Mouse (Mus musculus) midbrain, embryonic 14.5 days (tissue): Measurements from ENCODE around the gene Ddost. TPM values are rescaled to one million over a fixed set of nuclear protein-coding genes. Genes with fewer than 3 reads are reported as not detected.
"Not testable (repeated sequence)": the region's sequence is repeated elsewhere in the genome, so short reads cannot be mapped to it uniquely, and the experiment has no call there.

Experiments used
- ATAC-seq: fragments of 200-750 bp; cut with Nextera tagmentation; 2 replicates; pipeline ENCODE4 v1.8.0; 2017; ENCODE audit warnings: moderate number of reproducible peaks, moderate library complexity; ENCODE audit not compliant: low FRiP score, low TSS enrichment
- DNase-seq: peaks from one replicate; pipeline ENCODE4 v3.0.0-alpha.2; 2015
- H3K27ac ChIP-seq: fragments of 300-500 bp; sonication (generic); replicated peaks from 2 replicates; pipeline ENCODE4 v1.5.1; 2014; ENCODE audit warnings: mild to moderate bottlenecking, low read depth, low read length, moderate library complexity
- H3K27me3 ChIP-seq: fragments of 300-500 bp; sonication (generic); 2 replicates; pipeline ENCODE4 v1.6.1; 2014; ENCODE audit warnings: low read length, control low read depth, mixed read lengths; ENCODE audit not compliant: control insufficient read depth, insufficient read depth
- H3K36me3 ChIP-seq: fragments of 300-500 bp; sonication (generic); 2 replicates; pipeline ENCODE4 v1.6.1; 2014; ENCODE audit warnings: low read length, control low read depth; ENCODE audit not compliant: control insufficient read depth, insufficient read depth
- H3K4me1 ChIP-seq: fragments of 300-500 bp; sonication (generic); 2 replicates; pipeline ENCODE4 v1.6.1; 2014; ENCODE audit warnings: mild to moderate bottlenecking, antibody characterized with exemption, low read length, control low read depth; ENCODE audit not compliant: control insufficient read depth, insufficient read depth
- H3K4me2 ChIP-seq: fragments of 300-500 bp; sonication (generic); 2 replicates; pipeline ENCODE4 v1.6.1; 2014; ENCODE audit warnings: mild to moderate bottlenecking, low read length, moderate library complexity
- H3K4me3 ChIP-seq: fragments of 300-500 bp; sonication (generic); replicated peaks from 2 replicates; pipeline ENCODE4 v1.5.1; 2014; ENCODE audit warnings: low read depth, low read length
- H3K9ac ChIP-seq: fragments of 300-500 bp; sonication (generic); replicated peaks from 2 replicates; pipeline ENCODE4 v1.6.1; 2014; ENCODE audit warnings: mild to moderate bottlenecking, low read length, moderate library complexity
- H3K9me3 ChIP-seq: fragments of 300-500 bp; sonication (generic); 2 replicates; pipeline ENCODE4 v1.6.1; 2016; ENCODE audit warnings: low read length, control low read depth, mixed read lengths; ENCODE audit not compliant: control insufficient read depth
- WGBS: fragments of 180-500 bp; shearing (Covaris S2); extraction: QIAGEN DNeasy Blood & Tissue Kit; methylation state at CpG from one replicate; pipeline ENCODE4 v1.1.7; 2014; 5-methylcytosine and 5-hydroxymethylcytosine counted together
- polyA plus RNA-seq: library from polyadenylated mRNA; unstranded; fragments of >200 nt; fragmentation: Nextera tagmentation; extraction: Ambion mirVana; gene quantifications from 2 replicates; pipeline ENCODE4 v1.2.1, GENCODE M21; 2014

Ddost gene
- polyA plus RNA-seq, 1 experiment from 2014 or later = 177 TPM

DNA sequence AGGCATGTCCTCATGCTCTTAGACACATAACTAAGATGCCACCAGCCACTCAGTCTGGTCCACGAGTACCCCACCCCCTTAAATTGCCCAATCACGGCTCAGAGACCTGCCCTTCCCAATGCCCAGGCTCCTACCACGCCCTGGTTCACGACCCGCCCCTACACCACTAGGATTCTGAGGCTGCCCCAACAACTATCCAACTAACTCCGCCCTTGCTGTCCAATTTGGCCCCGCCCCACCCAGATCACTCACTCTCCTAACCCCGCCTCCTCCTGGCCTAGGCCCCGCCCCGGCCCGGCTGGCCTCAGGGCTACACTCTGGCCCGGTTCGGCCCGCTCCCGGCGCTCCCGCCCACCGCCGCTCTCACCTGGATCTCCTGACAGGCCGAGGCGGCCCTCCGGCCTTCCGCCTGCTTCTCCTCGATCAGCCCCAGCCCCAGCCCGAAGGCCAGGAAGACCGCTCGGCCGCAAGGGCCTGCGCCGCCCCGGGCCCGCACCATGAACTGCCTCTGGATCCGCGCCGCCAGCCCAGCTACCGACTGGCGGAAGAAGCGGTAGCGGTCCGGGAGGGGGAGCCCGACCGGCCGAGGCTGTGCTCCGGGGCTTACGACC lies 21.0 kb downstream of the Ddost start:
- under 1% methylated on average over 43 of the region's 45 CpGs for WGBS
- peak overlapping the region; percentile 82 for H3K4me3 ChIP-seq
- peak overlapping the region; percentile 84 for H3K9ac ChIP-seq
- ATAC-seq = peak; percentile 85
- H3K4me1 ChIP-seq = peaks cover 18% of the 10 kb centered on the region
- no peaks in the 10 kb centered on the region for H3K9me3 ChIP-seq
- peak; percentile 86 for DNase-seq
- H3K27ac ChIP-seq = peak overlapping the region; percentile 93
- peaks cover 3% of the 10 kb centered on the region; the same call in 1 of the 2 replicates for H3K36me3 ChIP-seq
- no peaks in the 10 kb centered on the region for H3K27me3 ChIP-seq
- H3K4me2 ChIP-seq = peak overlapping the region; percentile 63

DNA sequence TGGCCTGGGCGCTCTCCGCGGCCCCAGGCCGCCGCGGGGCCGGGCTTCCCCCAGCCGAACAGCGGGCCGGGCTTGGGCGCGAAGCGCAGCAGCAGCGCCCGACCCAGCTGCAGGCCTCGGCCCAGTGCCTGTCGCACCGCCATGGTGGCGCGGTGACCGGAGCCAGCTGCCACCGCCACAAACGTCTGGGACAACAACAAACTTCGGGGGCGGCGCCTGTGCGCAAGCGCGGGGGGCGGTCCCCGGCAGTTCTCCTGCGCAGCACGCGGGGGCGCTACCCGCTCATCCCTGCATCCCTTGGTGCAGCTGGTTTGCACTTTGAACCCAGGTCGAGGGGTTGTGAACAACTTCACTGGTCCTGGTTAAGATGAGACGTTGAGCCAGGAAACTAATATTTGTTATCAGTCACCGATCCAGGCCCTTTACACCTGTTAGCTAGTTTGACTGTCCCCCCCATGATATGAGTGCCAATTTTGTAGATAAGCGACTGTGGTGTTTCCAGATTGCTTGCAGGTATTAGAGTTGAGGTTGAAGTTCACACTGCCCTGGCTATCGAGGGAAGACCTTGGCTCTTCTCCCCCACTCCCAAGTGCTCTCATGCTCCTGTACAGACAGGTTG lies 21.7 kb downstream of the Ddost start, which contains the start of gene Pink1:
Gene Pink1 (minus strand): TSS at position 231 of the 619 bp plus-strand sequence.
- DNase-seq = peak; percentile 92
- peak within 1 kb of the TSS; percentile 84 for H3K9ac ChIP-seq
- H3K9me3 ChIP-seq = no peaks in the 10 kb centered on the region
- H3K4me3 ChIP-seq = peak within 1 kb of the TSS; percentile 82
- peak within 1 kb of the TSS; percentile 63 for H3K4me2 ChIP-seq
- no peaks in the 10 kb centered on the region for H3K27me3 ChIP-seq
- WGBS = 4% methylated on average over 39 of the region's 41 CpGs
- ATAC-seq = peak; percentile 77
- H3K27ac ChIP-seq = peak within 1 kb of the TSS; percentile 93
- no peaks in the 10 kb centered on the region for H3K36me3 ChIP-seq
- H3K4me1 ChIP-seq = peaks cover 18% of the 10 kb centered on the region

DNA sequence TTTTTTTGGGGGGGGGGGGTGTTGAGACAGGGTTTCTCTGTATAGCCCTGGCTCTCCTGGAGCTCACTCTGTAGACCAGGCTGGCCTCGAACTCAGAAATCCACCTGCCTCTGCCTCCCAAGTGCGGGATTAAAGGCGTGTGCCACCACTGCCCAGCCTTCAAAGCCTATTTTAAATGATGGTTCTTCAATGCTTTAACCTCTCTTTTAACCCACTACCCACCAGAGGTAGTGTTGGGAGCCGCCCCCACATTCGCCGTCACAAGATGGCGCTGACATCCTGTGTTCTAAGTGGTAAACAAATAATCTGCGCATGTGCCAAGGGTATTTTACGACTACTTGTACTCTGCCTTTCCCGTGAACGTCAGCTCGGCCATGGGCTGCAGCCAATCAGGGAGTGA lies 22.6 kb downstream of the Ddost start:
- not testable (repeated sequence) for H3K27ac ChIP-seq, H3K36me3 ChIP-seq, H3K4me3 ChIP-seq, H3K27me3 ChIP-seq, H3K9ac ChIP-seq, H3K4me2 ChIP-seq, ATAC-seq, H3K9me3 ChIP-seq
- peak; percentile 41 for DNase-seq
- whole genome bisulfite sequencing = 62% methylated on average over 8 of the region's 12 CpGs
- H3K4me1 ChIP-seq = peaks cover 18% of the 10 kb centered on the region

DNA sequence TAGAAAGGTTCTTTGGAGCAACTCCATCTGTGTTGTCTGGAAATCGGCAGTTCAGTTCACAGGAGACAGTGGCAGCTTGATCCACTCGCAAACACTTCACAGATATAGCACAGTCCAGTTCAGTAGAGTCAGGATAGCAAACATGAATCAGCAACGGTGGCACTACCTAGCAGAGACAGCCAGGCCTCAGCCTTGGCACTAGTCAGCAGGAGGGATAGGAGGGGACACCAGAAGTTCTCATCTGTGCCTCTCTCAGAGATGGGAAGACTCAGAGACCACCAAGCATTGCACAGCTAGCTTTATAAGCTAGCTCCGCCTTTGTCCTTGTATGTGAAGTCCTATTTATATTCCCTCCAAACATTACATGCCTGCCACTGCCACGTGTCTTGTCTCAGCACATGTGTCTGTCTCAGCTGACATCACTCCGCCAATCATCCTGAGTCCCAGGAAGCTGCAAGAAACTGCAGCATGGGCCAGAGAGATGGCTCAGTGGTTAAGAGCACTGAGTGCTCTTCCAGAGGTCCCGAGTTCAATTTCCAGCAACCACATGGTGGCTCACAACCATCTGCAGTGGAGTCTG lies 23.5 kb downstream of the Ddost start:
- H3K27me3 ChIP-seq = no peaks in the 10 kb centered on the region
- ATAC-seq (no peak), DNase-seq (no peak)
- peak overlapping the region; percentile 39 for H3K4me2 ChIP-seq
- 0 out of 2 replicates have a peak overlapping the region, but pooled peaks have one; percentile 10 for H3K4me3 ChIP-seq
- peaks cover 14% of the 10 kb centered on the region for H3K4me1 ChIP-seq
- H3K9ac ChIP-seq = no peak overlapping the region
- no peak overlapping the region for H3K27ac ChIP-seq
- no peaks in the 10 kb centered on the region for H3K36me3 ChIP-seq
- WGBS = 67% methylated on average over 7 of the region's 7 CpGs
- H3K9me3 ChIP-seq = no peaks in the 10 kb centered on the region

DNA sequence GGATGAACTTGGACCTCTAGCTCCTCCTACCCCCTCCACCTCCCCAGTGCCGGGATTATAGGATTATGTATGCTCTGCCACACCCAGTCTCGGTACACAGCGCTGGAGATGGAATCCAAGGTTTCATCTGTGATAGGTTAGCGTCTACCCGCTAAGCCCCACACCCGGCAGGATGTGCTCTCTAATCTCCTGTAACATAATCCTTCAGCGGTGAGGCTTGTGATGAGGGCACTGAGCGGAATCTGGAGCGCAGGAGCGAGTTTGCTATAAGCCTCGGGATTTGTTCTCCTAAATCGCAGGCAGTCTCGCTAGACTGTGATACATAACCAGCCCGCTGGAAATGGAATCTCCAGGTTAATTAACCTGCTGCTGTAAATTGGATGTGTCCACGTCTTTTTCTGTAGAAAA lies 25.7 kb downstream of the Ddost start:
- Histone ChIP-seq H3K9ac (no peak overlapping the region; the same call in 1 of the 2 replicates), H3K27me3 (no peaks in the 10 kb centered on the region), H3K4me3 (no peak overlapping the region), H3K9me3 (no peaks in the 10 kb centered on the region), H3K36me3 (no peaks in the 10 kb centered on the region), H3K4me2 (peak overlapping the region; percentile 29; the same call in 1 of the 2 replicates), H3K4me1 (peaks cover 4% of the 10 kb centered on the region; the same call in 1 of the 2 replicates), H3K27ac (peak overlapping the region; percentile 28; the same call in 1 of the 2 replicates)
- no peak for ATAC-seq
- peak; percentile 71 for DNase-seq
- WGBS = 15% methylated on average over 15 of the region's 15 CpGs

DNA sequence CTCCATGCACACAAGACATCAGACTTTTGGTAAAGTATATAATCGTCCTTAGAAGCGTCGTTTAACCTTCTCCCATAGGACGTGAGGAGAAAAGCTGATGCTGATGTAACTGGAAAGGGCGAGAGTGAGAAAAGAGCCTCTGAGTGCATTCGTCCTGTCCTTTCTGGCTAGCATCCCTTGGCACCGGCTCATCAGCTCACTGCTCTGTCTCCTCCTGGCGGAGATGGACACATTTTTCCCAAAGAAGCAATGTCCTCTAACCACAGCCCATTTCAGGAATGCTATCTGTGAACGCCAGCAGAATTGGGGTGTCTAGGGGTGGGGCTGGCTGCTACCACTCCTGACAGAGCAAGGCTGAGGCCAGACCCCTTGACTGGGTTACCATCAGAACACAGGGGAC lies 27.1 kb downstream of the Ddost start:
- Histone ChIP-seq H3K27me3 (no peaks in the 10 kb centered on the region), H3K4me2 (no peak overlapping the region), H3K4me1 (no peaks in the 10 kb centered on the region), H3K36me3 (no peaks in the 10 kb centered on the region), H3K9ac (no peak overlapping the region), H3K4me3 (no peak overlapping the region), H3K27ac (no peak overlapping the region), H3K9me3 (no peaks in the 10 kb centered on the region)
- ATAC-seq (no peak), DNase-seq (no peak)
- WGBS = 77% methylated on average over 9 of the region's 9 CpGs

DNA sequence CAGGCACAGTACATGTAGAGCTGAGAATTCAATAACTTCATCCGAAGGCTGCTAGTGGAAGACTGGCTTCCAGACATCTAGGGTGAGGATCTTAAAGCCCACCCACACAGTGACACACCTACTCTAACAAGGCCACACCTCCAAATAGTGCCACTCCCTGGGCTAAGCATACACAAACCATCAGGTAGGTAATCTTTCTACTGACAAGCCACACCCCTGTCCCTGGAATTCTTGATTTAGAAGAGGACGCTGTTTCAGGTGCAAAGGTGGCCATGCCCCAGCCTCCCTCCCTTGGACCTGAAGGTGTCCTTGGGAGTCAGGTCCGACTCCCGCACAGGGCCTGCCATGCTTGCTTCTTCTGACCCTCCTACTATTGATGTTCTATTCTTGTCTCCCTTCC lies 28.6 kb downstream of the Ddost start:
- no peak for ATAC-seq
- Histone ChIP-seq H3K27me3 (no peaks in the 10 kb centered on the region), H3K9me3 (no peaks in the 10 kb centered on the region), H3K9ac (no peak overlapping the region), H3K27ac (no peak overlapping the region), H3K4me3 (no peak overlapping the region), H3K36me3 (no peaks in the 10 kb centered on the region), H3K4me2 (no peak overlapping the region), H3K4me1 (no peaks in the 10 kb centered on the region)
- DNase-seq = no peak
- WGBS = 90% methylated on average over 4 of the region's 4 CpGs

DNA sequence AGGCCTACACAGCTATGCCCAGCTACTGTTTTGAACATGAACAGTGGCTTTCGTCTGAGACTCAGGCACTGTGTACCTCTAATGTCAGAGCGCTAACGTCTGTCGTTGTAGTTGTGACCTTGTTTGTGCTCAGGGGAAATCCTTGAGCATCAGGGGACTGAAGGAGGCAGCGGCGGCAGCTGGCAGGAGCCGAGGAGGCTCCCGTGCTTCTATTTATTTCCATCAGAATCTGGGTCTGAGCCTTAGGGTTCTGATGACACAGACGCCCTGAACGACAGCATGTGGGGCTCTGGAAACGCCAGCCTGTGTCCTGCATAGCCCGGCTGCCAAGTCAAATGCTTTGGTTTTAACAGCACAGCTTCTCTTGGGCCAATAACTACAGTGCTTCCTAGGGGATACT lies 30.5 kb downstream of the Ddost start:
- Histone ChIP-seq H3K27me3 (no peaks in the 10 kb centered on the region), H3K4me3 (no peak overlapping the region), H3K9ac (no peak overlapping the region), H3K4me1 (no peaks in the 10 kb centered on the region), H3K9me3 (no peaks in the 10 kb centered on the region), H3K4me2 (no peak overlapping the region), H3K27ac (no peak overlapping the region), H3K36me3 (no peaks in the 10 kb centered on the region)
- DNase-seq = no peak
- 87% methylated on average over 12 of the region's 12 CpGs for WGBS
- no peak for ATAC-seq
